Mouse (Mus musculus) hindbrain, embryonic 12.5 days (tissue): ENCODE measurements at regions not wholly inside any gene's neighbourhood (a gene's known extent, or its start where the extent isn't known, plus 50 kb on each side); places are given as distances from the start of the nearest gene placed in this dataset.

Experiments used
- ATAC-seq: fragments of 200-750 bp; cut with Nextera tagmentation; 2 replicates; pipeline ENCODE4 v1.8.0; 2017; ENCODE audit warnings: moderate TSS enrichment; ENCODE audit not compliant: low FRiP score
- H3K27ac ChIP-seq: fragments of 300-500 bp; sonication (generic); 2 replicates; pipeline ENCODE4 v1.5.1; 2016; ENCODE audit warnings: mild to moderate bottlenecking
- H3K27me3 ChIP-seq: fragments of 300-500 bp; sonication (generic); 2 replicates; pipeline ENCODE4 v1.6.1; 2016; ENCODE audit warnings: mild to moderate bottlenecking
- H3K36me3 ChIP-seq: fragments of 300-500 bp; sonication (generic); 2 replicates; pipeline ENCODE4 v1.6.1; 2016; ENCODE audit warnings: mild to moderate bottlenecking
- H3K4me1 ChIP-seq: fragments of 300-500 bp; sonication (generic); 2 replicates; pipeline ENCODE4 v1.6.1; 2016
- H3K4me2 ChIP-seq: fragments of 300-500 bp; sonication (generic); replicated peaks from 2 replicates; pipeline ENCODE4 v1.6.1; 2016; ENCODE audit warnings: mild to moderate bottlenecking
- H3K4me3 ChIP-seq: fragments of 300-500 bp; sonication (generic); 2 replicates; pipeline ENCODE4 v1.5.1; 2016; ENCODE audit warnings: mild to moderate bottlenecking
- H3K9ac ChIP-seq: fragments of 300-500 bp; sonication (generic); 2 replicates; pipeline ENCODE4 v1.6.1; 2016; ENCODE audit warnings: mild to moderate bottlenecking, moderate library complexity
- H3K9me3 ChIP-seq: fragments of 300-500 bp; sonication (generic); replicated peaks from 2 replicates; pipeline ENCODE4 v1.6.1; 2016; ENCODE audit warnings: mild to moderate bottlenecking
- WGBS: fragments of 180-500 bp; shearing (Covaris S2); methylation state at CpG from one replicate; pipeline ENCODE4 v1.1.7; 2016; 5-methylcytosine and 5-hydroxymethylcytosine counted together

GRCm38 (mm10) chr6:143414590-143415382 is 247.8 kb downstream of the Etnk1 start:
- 89% methylated on average over 27 of the region's 27 CpGs for WGBS

GRCm38 (mm10) chr6:143415383-143415778 is 248.4 kb downstream of the Etnk1 start:
- Histone ChIP-seq H3K9ac (no peak overlapping the region), H3K4me2 (no peak overlapping the region), H3K9me3 (no peaks in the 10 kb centered on the region), H3K27me3 (no peaks in the 10 kb centered on the region), H3K4me3 (no peak overlapping the region), H3K27ac (no peak overlapping the region), H3K4me1 (no peaks in the 10 kb centered on the region), H3K36me3 (no peaks in the 10 kb centered on the region)
- ATAC-seq: no peak
- WGBS: 89% methylated on average over 12 of the region's 12 CpGs

More at GRCm38 (mm10) chr6:143414590-143415382, 247.8 kb downstream of the Etnk1 start:
- Histone ChIP-seq H3K4me3 (no peak overlapping the region), H3K27me3 (no peaks in the 10 kb centered on the region), H3K36me3 (no peaks in the 10 kb centered on the region), H3K27ac (no peak overlapping the region), H3K4me2 (no peak overlapping the region), H3K9ac (no peak overlapping the region), H3K9me3 (no peaks in the 10 kb centered on the region), H3K4me1 (no peaks in the 10 kb centered on the region)
- no peak for ATAC-seq

DNA sequence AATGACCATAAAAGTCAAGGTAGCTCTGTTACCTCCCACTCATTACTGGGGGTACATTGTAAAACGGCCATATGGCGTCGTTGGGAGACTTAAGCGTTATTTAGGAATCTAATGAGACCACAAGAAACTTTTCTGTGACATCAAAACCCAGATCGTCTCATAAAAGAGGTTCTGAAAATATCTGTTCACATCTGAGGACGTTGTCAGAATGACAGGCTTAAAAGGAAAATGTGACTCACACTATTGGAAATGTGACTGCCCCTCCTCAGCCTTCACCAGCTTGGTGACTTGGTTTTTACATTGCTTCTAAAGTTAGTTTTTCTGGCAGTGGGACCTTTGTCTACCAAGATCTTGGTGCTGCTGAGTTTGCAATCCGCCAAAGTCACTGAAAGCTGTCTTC is 252.9 kb downstream of the Etnk1 start:
- no peak overlapping the region for H3K4me3 ChIP-seq
- WGBS: 93% methylated on average over 7 of the region's 7 CpGs
- no peaks in the 10 kb centered on the region for H3K9me3 ChIP-seq
- H3K27ac ChIP-seq: no peak overlapping the region
- H3K27me3 ChIP-seq: no peaks in the 10 kb centered on the region
- no peak overlapping the region for H3K4me2 ChIP-seq
- no peaks in the 10 kb centered on the region for H3K4me1 ChIP-seq
- H3K36me3 ChIP-seq: no peaks in the 10 kb centered on the region
- no peak for ATAC-seq
- no peak overlapping the region for H3K9ac ChIP-seq

DNA sequence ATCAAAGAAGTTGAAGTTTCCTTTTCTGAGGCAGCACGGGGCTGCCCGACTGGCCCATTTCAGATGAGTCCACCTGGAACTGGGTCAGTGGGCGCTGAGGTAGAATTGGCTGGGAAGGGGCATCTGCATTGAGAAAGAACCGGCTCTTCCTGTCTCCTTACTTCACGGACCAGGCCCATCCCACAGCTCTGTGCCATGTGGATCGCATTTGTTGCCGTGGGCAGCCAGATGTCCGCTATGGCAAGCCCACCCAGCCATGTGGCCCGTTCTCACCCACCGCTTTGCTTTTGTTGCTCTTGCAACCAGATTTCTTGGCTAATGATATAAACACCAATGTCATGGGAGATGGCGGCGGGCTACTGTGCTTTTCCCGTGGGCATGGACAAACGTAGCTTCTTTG is 256.0 kb downstream of the Etnk1 start:
- H3K4me3 ChIP-seq: no peak overlapping the region
- H3K9me3 ChIP-seq: no peaks in the 10 kb centered on the region
- no peak overlapping the region for H3K4me2 ChIP-seq
- H3K27me3 ChIP-seq: no peaks in the 10 kb centered on the region
- no peak overlapping the region for H3K9ac ChIP-seq
- ATAC-seq: no peak
- H3K4me1 ChIP-seq: no peaks in the 10 kb centered on the region
- H3K27ac ChIP-seq: no peak overlapping the region
- 89% methylated on average over 14 of the region's 14 CpGs for WGBS
- H3K36me3 ChIP-seq: no peaks in the 10 kb centered on the region

GRCm38 (mm10) chr6:143425182-143425829 is 258.3 kb downstream of the Etnk1 start:
- H3K4me1 ChIP-seq: no peaks in the 10 kb centered on the region
- no peak for ATAC-seq
- peaks cover 4% of the 10 kb centered on the region; the same call in 1 of the 2 replicates for H3K9me3 ChIP-seq
- H3K36me3 ChIP-seq: no peaks in the 10 kb centered on the region
- H3K4me3 ChIP-seq: no peak overlapping the region
- WGBS: 71% methylated on average over 17 of the region's 17 CpGs
- H3K27ac ChIP-seq: no peak overlapping the region
- no peak overlapping the region for H3K9ac ChIP-seq
- no peak overlapping the region for H3K4me2 ChIP-seq
- no peaks in the 10 kb centered on the region for H3K27me3 ChIP-seq

DNA sequence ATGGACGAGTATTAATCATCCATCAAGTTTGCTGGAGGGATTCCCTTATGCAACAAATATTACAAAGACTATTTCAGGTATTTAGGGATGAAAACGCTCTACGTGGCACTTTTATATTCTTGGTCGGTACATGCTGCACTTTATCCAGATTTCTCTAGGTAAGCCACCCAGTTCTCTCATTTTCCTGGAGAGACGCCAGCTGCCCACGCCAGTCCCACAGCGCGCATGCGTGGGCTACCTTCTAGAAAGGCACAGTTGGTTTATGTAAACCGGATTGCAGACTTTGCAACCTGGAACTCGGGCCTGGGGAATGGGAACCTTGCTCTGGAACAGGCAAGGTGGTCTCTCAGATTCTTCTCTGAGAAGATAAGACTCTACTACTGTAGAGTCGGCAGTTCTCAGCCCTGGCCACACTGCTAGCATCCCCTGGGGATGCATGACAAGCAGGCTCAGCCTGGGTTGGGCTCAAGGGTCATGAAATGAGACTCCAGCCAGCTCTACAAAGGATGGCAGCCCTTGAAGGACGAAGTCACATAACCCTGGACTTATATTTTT is 265.0 kb downstream of the Etnk1 start:
- Histone ChIP-seq H3K9me3 (peaks cover 4% of the 10 kb centered on the region; the same call in 1 of the 2 replicates), H3K4me1 (peaks cover 5% of the 10 kb centered on the region), H3K4me2 (no peak overlapping the region), H3K27me3 (no peaks in the 10 kb centered on the region), H3K9ac (no peak overlapping the region), H3K36me3 (no peaks in the 10 kb centered on the region), H3K27ac (no peak overlapping the region), H3K4me3 (no peak overlapping the region)
- 89% methylated on average over 13 of the region's 13 CpGs for WGBS
- no peak for ATAC-seq

DNA sequence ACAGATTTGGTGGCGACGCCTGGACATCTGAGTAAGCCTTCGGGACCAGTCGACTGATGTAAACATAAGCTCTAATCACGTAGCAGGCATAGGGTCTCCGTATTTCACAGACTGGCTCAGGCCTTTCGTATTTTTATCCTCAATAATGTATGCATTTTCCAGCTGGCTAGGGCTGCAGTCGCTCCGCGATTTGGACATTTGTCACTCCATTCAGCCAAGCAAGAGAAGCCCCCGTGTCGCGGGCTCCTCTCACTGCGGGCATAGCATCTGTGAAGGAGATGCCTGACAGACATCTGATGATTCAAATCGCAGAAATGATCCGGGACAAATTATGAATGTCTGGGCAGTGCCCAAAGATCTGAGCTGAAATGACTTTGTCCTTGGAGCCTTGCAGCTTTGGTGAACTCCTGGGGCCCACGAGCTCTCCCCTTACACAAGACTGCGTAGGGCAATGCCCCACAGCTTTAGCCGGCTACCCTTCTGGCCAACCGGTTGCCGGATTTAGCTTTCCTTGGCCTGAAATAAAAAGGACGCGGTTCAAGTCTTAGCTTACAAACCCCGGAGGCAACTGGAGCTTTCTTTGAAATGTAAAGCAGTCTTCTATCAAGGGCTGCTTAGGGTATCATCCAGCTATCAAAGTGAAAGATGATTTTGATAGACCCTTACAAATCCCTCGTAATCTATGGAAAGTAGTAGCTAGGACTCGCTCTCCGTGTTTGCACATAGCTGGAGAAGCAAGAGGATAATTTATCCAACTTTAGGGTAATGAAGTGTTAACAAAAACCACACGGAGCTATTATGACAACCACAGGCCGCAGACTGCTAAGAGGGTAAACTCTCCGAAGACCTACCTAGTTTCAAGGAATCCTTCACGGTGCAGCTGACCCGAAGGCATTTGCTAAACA is 270.6 kb downstream of the Etnk1 start:
- Histone ChIP-seq H3K27ac (peak overlapping the region; percentile 24; the same call in 1 of the 2 replicates), H3K9me3 (no peaks in the 10 kb centered on the region), H3K27me3 (no peaks in the 10 kb centered on the region), H3K9ac (no peak overlapping the region), H3K4me2 (peak overlapping the region; percentile 21), H3K4me3 (no peak overlapping the region), H3K4me1 (peaks cover 15% of the 10 kb centered on the region), H3K36me3 (no peaks in the 10 kb centered on the region)
- WGBS: 60% methylated on average over 32 of the region's 32 CpGs
- 0 out of 2 replicates have a peak, but pooled peaks have one; percentile 46 for ATAC-seq

GRCm38 (mm10) chr6:143438272-143438591 is 271.2 kb downstream of the Etnk1 start:
- H3K9me3 ChIP-seq: no peaks in the 10 kb centered on the region
- H3K9ac ChIP-seq: no peak overlapping the region
- H3K27me3 ChIP-seq: no peaks in the 10 kb centered on the region
- peak; percentile 35; the same call in 1 of the 2 replicates for ATAC-seq
- no peak overlapping the region for H3K4me2 ChIP-seq
- no peak overlapping the region for H3K27ac ChIP-seq
- H3K4me3 ChIP-seq: no peak overlapping the region
- no peaks in the 10 kb centered on the region for H3K36me3 ChIP-seq
- WGBS: 62% methylated on average over 5 of the region's 5 CpGs
- peaks cover 15% of the 10 kb centered on the region for H3K4me1 ChIP-seq

DNA sequence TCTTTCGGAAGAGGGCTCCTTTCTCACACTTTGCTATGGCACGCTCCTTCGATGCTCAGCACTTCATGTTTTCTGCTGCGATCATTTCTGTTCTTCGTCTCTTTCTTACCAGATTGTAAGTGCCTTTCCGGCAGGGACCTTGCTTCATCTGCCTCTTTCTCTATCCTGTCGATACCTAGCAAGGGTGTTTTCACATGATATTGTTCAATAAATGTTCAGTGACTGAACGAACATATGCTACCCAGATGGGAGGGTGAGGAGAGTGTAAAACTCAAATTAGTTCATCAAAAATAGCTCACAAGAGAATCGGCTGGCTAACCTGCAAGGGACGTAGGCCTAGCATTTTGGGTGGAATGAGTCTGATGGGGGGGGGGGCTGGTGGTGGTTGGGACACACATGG is 272.5 kb downstream of the Etnk1 start:
- no peak overlapping the region for H3K4me2 ChIP-seq
- H3K27ac ChIP-seq: no peak overlapping the region
- no peaks in the 10 kb centered on the region for H3K36me3 ChIP-seq
- H3K27me3 ChIP-seq: no peaks in the 10 kb centered on the region
- H3K4me3 ChIP-seq: no peak overlapping the region
- no peaks in the 10 kb centered on the region for H3K9me3 ChIP-seq
- 88% methylated on average over 10 of the region's 10 CpGs for WGBS
- ATAC-seq: no peak
- H3K9ac ChIP-seq: no peak overlapping the region
- H3K4me1 ChIP-seq: peaks cover 15% of the 10 kb centered on the region

DNA sequence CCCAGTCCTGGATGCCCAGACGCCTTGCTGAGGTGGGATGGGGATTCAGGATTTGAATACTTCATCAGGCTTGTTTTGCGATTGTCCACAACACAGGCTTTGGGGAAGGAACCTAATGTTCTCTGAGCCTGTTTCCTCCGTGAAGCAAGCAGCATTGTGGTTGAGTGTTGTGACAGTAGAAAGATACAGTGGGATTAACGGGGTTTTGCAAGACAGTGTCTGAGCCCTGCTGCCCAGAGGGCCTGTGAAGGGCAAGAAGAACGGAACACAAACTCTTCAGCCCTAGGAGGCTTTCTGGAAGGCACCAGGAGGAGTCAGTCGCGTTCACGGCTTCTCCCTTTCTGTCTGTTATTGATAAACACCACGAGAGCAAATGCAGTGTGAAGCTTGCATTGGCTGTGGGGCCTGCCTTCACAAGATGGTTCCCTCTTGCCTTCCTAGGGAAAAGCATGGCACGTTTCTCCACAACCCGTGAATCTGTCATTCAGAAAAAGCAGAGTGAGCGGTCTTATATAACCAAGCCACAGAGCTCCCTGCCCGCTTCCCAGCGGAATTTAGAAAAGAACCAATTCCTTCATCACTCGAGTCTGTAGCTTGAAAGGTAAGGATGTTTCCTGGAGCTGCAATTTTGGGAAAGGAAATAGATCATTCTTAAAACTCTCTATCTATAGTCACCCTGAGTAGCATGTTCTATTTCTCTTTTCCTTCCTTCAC is 273.4 kb downstream of the Etnk1 start:
- no peak for ATAC-seq
- 80% methylated on average over 15 of the region's 15 CpGs for WGBS

DNA sequence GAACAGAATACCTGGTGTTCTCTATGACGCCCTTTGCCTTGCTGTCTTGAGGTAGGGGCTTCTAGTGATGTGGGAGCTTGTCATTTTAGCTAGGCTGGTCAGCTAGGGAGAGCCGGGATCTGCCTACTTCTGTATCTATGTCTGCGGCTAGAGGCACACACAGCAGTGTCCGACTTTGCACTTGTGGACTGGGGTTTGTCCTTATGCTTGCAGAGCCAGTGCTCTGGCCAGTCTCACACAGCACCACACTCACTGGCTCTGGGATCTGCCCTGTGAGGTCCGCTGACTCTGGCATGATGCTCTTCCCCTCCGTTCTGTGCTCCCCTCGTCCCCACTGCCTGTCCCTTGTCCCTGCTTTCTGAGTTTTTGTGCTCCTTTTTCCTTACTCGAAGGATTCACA is 275.3 kb downstream of the Etnk1 start:
- no peak overlapping the region for H3K9ac ChIP-seq
- no peaks in the 10 kb centered on the region for H3K36me3 ChIP-seq
- no peak overlapping the region for H3K4me3 ChIP-seq
- no peaks in the 10 kb centered on the region for H3K9me3 ChIP-seq
- no peak overlapping the region for H3K4me2 ChIP-seq
- 91% methylated on average over 8 of the region's 8 CpGs for WGBS
- H3K27me3 ChIP-seq: no peaks in the 10 kb centered on the region
- no peak overlapping the region for H3K27ac ChIP-seq
- H3K4me1 ChIP-seq: peaks cover 9% of the 10 kb centered on the region
- ATAC-seq: no peak

More for the DNA sequence above, 273.4 kb downstream of the Etnk1 start:
- H3K9ac ChIP-seq: no peak overlapping the region
- no peaks in the 10 kb centered on the region for H3K9me3 ChIP-seq
- no peak overlapping the region for H3K4me3 ChIP-seq
- H3K27ac ChIP-seq: no peak overlapping the region
- no peaks in the 10 kb centered on the region for H3K27me3 ChIP-seq
- H3K36me3 ChIP-seq: no peaks in the 10 kb centered on the region
- H3K4me1 ChIP-seq: peaks cover 15% of the 10 kb centered on the region
- no peak overlapping the region for H3K4me2 ChIP-seq
